Mouse (Mus musculus) cortical plate, adult 2 months (tissue): ENCODE results near the gene Tmem45a2.

ENCODE experiments used
- CTCF ChIP-seq: fragments of 200-500 bp; IDR thresholded peaks from 2 replicates; pipeline ENCODE4 v1.5.1; 2011; ENCODE audit warnings: mild to moderate bottlenecking, control low read depth, low read length; ENCODE audit not compliant: insufficient read depth; ENCODE audit errors: extremely low read depth
- POLR2A ChIP-seq: fragments of 200-500 bp; IDR thresholded peaks from 2 replicates; pipeline ENCODE4 v1.6.1; 2011; ENCODE audit warnings: mild to moderate bottlenecking, low read length, control low read depth; ENCODE audit not compliant: insufficient read depth; ENCODE audit errors: extremely low read depth

GRCm38 (mm10) chr16:57079577-57079976 is 8.4 kb upstream of the Tmem45a2 start:
- no peak for TF ChIP-seq POLR2A
- TF ChIP-seq CTCF = no peak
